Mouse (Mus musculus) layer of hippocampus, adult 2 months (tissue): Measurements from ENCODE around the gene Apol8. TPM values are rescaled to one million over a fixed set of nuclear protein-coding genes. Genes with fewer than 3 reads are reported as not detected.

Experiments used
- DNase-seq, 2 experiments: peaks; one replicate each; pipeline ENCODE4 v3.0.0; 2022; ENCODE audit warnings: low spot score in 2 of 2
- H3K27ac ChIP-seq: fragments of 200-600 bp; 2 replicates; pipeline ENCODE4 v1.8.1; 2022
- H3K4me3 ChIP-seq: fragments of 200-600 bp; 2 replicates; pipeline ENCODE4 v1.8.1; 2022; ENCODE audit warnings: mild to moderate bottlenecking
- CTCF ChIP-seq: fragments of 200-600 bp; conservative IDR thresholded peaks from 2 replicates; pipeline ENCODE4 v1.8.1; 2022; ENCODE audit warnings: antibody characterized with exemption, mild to moderate bottlenecking, moderate library complexity
- long read RNA-seq, 2 experiments: library from polyadenylated mRNA; stranded (forward); transcript quantifications; one replicate each; pipeline ENCODE4 v2.0.0; 2021; ENCODE audit warnings: borderline mapping rate in 2 of 2
- total RNA-seq, 2 experiments: library from RNA; stranded (reverse); gene quantifications; 2 replicates each; pipeline ENCODE4 v1.2.3; 2021

Apol8 gene
- total RNA-seq: 1 to 10 TPM; 5.7 to 7.4 TPM
- long read RNA-seq, experiment 1, partial matches to known transcripts: 0 of 2 reads
- long read RNA-seq, experiment 1, other reads (novel, unspliced or antisense): 0 of 2 reads
- long read RNA-seq, experiment 2, partial matches to known transcripts: 0 of 5 reads
- long read RNA-seq, experiment 2, other reads (novel, unspliced or antisense): 3 of 5 reads

- H3K27ac ChIP-seq: no peak within 1 kb of the TSS
- peak; percentile 95 for TF ChIP-seq CTCF
- H3K4me3 ChIP-seq: peak within 1 kb of the TSS; percentile 40
- peak; percentile 57 to 76 for DNase-seq
These were observed at the start of gene Apol8 for GRCm38 (mm10) chr15:77756848-77757247. Apol8 (minus strand) TSS chr15:77757003.

- Histone ChIP-seq H3K4me3 (no peak overlapping the region), H3K27ac (peak overlapping the region; percentile 89)
- peak in 1 of 2 experiments; percentile 48 for DNase-seq
- no peak for TF ChIP-seq CTCF
These were observed 48.9 kb upstream of the Apol8 start for GRCm38 (mm10) chr15:77805657-77806056.

- Histone ChIP-seq H3K4me3 (no peak overlapping the region), H3K27ac (peak overlapping the region; percentile 89; the same call in 1 of the 2 replicates)
- DNase-seq: no peak
- TF ChIP-seq CTCF: no peak
These were observed 48.1 kb upstream of the Apol8 start for GRCm38 (mm10) chr15:77804949-77805348.

GRCm38 (mm10) chr15:77804460-77804859, 47.7 kb upstream of the Apol8 start:
- DNase-seq: no peak
- Histone ChIP-seq H3K4me3 (no peak overlapping the region), H3K27ac (peak overlapping the region; percentile 89; the same call in 1 of the 2 replicates)
- TF ChIP-seq CTCF: no peak

- TF ChIP-seq CTCF: no peak
- no peak for DNase-seq
- Histone ChIP-seq H3K4me3 (no peak overlapping the region), H3K27ac (peak overlapping the region; percentile 89)
These were observed 46.9 kb upstream of the Apol8 start for GRCm38 (mm10) chr15:77803747-77804146.

GRCm38 (mm10) chr15:77802992-77803391, 46.2 kb upstream of the Apol8 start:
- TF ChIP-seq CTCF: peak; percentile 66
- Histone ChIP-seq H3K4me3 (no peak overlapping the region), H3K27ac (peak overlapping the region; percentile 89)
- no peak for DNase-seq

- no peak for TF ChIP-seq CTCF
- H3K27ac ChIP-seq: peak overlapping the region; percentile 89
These were observed 44.4 kb upstream of the Apol8 start for GRCm38 (mm10) chr15:77801188-77801587.

GRCm38 (mm10) chr15:77800511-77800910, 43.7 kb upstream of the Apol8 start:
- peak in 1 of 2 experiments; percentile 47 for DNase-seq
- Histone ChIP-seq H3K27ac (peak overlapping the region; percentile 89), H3K4me3 (no peak overlapping the region)
- no peak for TF ChIP-seq CTCF

More at GRCm38 (mm10) chr15:77801188-77801587, 44.4 kb upstream of the Apol8 start:
- no peak for DNase-seq
- H3K4me3 ChIP-seq: no peak overlapping the region

- H3K27ac ChIP-seq: peak overlapping the region; percentile 89
- TF ChIP-seq CTCF: no peak
- DNase-seq: no peak
- no peak overlapping the region for H3K4me3 ChIP-seq
These were observed 43.0 kb upstream of the Apol8 start for GRCm38 (mm10) chr15:77799491-77800474.

GRCm38 (mm10) chr15:77798664-77799490, 42.1 kb upstream of the Apol8 start:
- no peak for TF ChIP-seq CTCF
- Histone ChIP-seq H3K27ac (peak overlapping the region; percentile 89), H3K4me3 (no peak overlapping the region)
- no peak for DNase-seq

- Histone ChIP-seq H3K27ac (peak overlapping the region; percentile 89), H3K4me3 (no peak overlapping the region)
- TF ChIP-seq CTCF: no peak
- DNase-seq: no peak
These were observed 41.0 kb upstream of the Apol8 start for GRCm38 (mm10) chr15:77797609-77798411.

GRCm38 (mm10) chr15:77796409-77797035, 39.7 kb upstream of the Apol8 start:
- no peak for TF ChIP-seq CTCF
- H3K27ac ChIP-seq: no peak overlapping the region; the same call in 1 of the 2 replicates
- H3K4me3 ChIP-seq: no peak overlapping the region
- no peak for DNase-seq
